Mouse (Mus musculus) midbrain, embryonic 14.5 days (tissue): ENCODE measurements around the gene Gpank1. TPM values are rescaled to one million over a fixed set of nuclear protein-coding genes. Genes with fewer than 3 reads are reported as not detected.

Experiments
- ATAC-seq: fragments of 200-750 bp; cut with Nextera tagmentation; 2 replicates; pipeline ENCODE4 v1.8.0; 2017; ENCODE audit warnings: moderate number of reproducible peaks, moderate library complexity; ENCODE audit not compliant: low FRiP score, low TSS enrichment
- DNase-seq: peaks from one replicate; pipeline ENCODE4 v3.0.0-alpha.2; 2015
- H3K27ac ChIP-seq: fragments of 300-500 bp; sonication (generic); replicated peaks from 2 replicates; pipeline ENCODE4 v1.5.1; 2014; ENCODE audit warnings: mild to moderate bottlenecking, low read depth, low read length, moderate library complexity
- H3K27me3 ChIP-seq: fragments of 300-500 bp; sonication (generic); 2 replicates; pipeline ENCODE4 v1.6.1; 2014; ENCODE audit warnings: low read length, control low read depth, mixed read lengths; ENCODE audit not compliant: control insufficient read depth, insufficient read depth
- H3K36me3 ChIP-seq: fragments of 300-500 bp; sonication (generic); 2 replicates; pipeline ENCODE4 v1.6.1; 2014; ENCODE audit warnings: low read length, control low read depth; ENCODE audit not compliant: control insufficient read depth, insufficient read depth
- H3K4me1 ChIP-seq: fragments of 300-500 bp; sonication (generic); 2 replicates; pipeline ENCODE4 v1.6.1; 2014; ENCODE audit warnings: mild to moderate bottlenecking, antibody characterized with exemption, low read length, control low read depth; ENCODE audit not compliant: control insufficient read depth, insufficient read depth
- H3K4me2 ChIP-seq: fragments of 300-500 bp; sonication (generic); 2 replicates; pipeline ENCODE4 v1.6.1; 2014; ENCODE audit warnings: mild to moderate bottlenecking, low read length, moderate library complexity
- H3K4me3 ChIP-seq: fragments of 300-500 bp; sonication (generic); replicated peaks from 2 replicates; pipeline ENCODE4 v1.5.1; 2014; ENCODE audit warnings: low read depth, low read length
- H3K9ac ChIP-seq: fragments of 300-500 bp; sonication (generic); replicated peaks from 2 replicates; pipeline ENCODE4 v1.6.1; 2014; ENCODE audit warnings: mild to moderate bottlenecking, low read length, moderate library complexity
- H3K9me3 ChIP-seq: fragments of 300-500 bp; sonication (generic); 2 replicates; pipeline ENCODE4 v1.6.1; 2016; ENCODE audit warnings: low read length, control low read depth, mixed read lengths; ENCODE audit not compliant: control insufficient read depth
- WGBS: fragments of 180-500 bp; shearing (Covaris S2); extraction: QIAGEN DNeasy Blood & Tissue Kit; methylation state at CpG from one replicate; pipeline ENCODE4 v1.1.7; 2014; 5-methylcytosine and 5-hydroxymethylcytosine counted together
- polyA plus RNA-seq: library from polyadenylated mRNA; unstranded; fragments of >200 nt; fragmentation: Nextera tagmentation; extraction: Ambion mirVana; gene quantifications from 2 replicates; pipeline ENCODE4 v1.2.1, GENCODE M21; 2014

The Gpank1 gene
- polyA plus RNA-seq, 1 experiment from 2014 or later = 24.2 TPM

GRCm38 (mm10) chr17:35163326-35164081, 42.2 kb downstream of the Gpank1 start:
- no peak for DNase-seq
- peak overlapping the region; percentile 99 for H3K9ac ChIP-seq
- peak overlapping the region; percentile 98 for H3K4me2 ChIP-seq
- H3K36me3 ChIP-seq = peaks cover 38% of the 10 kb centered on the region
- peak overlapping the region; percentile 96 for H3K27ac ChIP-seq
- no peaks in the 10 kb centered on the region for H3K27me3 ChIP-seq
- H3K9me3 ChIP-seq = no peaks in the 10 kb centered on the region
- 15% methylated on average over 8 of the region's 8 CpGs for WGBS
- peak overlapping the region; percentile 100 for H3K4me3 ChIP-seq
- no peak for ATAC-seq
- peaks cover 32% of the 10 kb centered on the region for H3K4me1 ChIP-seq

- Histone ChIP-seq H3K4me2 (peak overlapping the region; percentile 98), H3K4me1 (peaks cover 32% of the 10 kb centered on the region), H3K9ac (peak overlapping the region; percentile 99), H3K27ac (peak overlapping the region; percentile 96), H3K9me3 (no peaks in the 10 kb centered on the region), H3K36me3 (peaks cover 31% of the 10 kb centered on the region), H3K4me3 (peak overlapping the region; percentile 100), H3K27me3 (no peaks in the 10 kb centered on the region)
- DNase-seq (no peak), ATAC-seq (no peak)
- whole genome bisulfite sequencing = 0% methylated on average over 21 of the region's 28 CpGs
Observed at GRCm38 (mm10) chr17:35164218-35164567, 42.9 kb downstream of the Gpank1 start.

- Histone ChIP-seq H3K9me3 (no peaks in the 10 kb centered on the region), H3K4me2 (peak within 1 kb of the TSS; percentile 98), H3K36me3 (peaks cover 25% of the 10 kb centered on the region), H3K4me1 (peaks cover 32% of the 10 kb centered on the region), H3K27ac (peak within 1 kb of the TSS; percentile 96), H3K4me3 (peak within 1 kb of the TSS; percentile 100), H3K9ac (peak within 1 kb of the TSS; percentile 99), H3K27me3 (no peaks in the 10 kb centered on the region)
- peak; percentile 100 for DNase-seq
- peak; percentile 97 for ATAC-seq
- WGBS = under 1% methylated on average over 65 of the region's 89 CpGs
Observed at GRCm38 (mm10) chr17:35164568-35165450, 43.6 kb downstream of the Gpank1 start, which contains the start of gene Prrc2a. Prrc2a (minus strand) TSS chr17:35164897.

- H3K9me3 ChIP-seq = no peaks in the 10 kb centered on the region
- no peaks in the 10 kb centered on the region for H3K27me3 ChIP-seq
- peak overlapping the region; percentile 100 for H3K4me3 ChIP-seq
- WGBS = 21% methylated on average over 12 of the region's 12 CpGs
- peaks cover 17% of the 10 kb centered on the region for H3K36me3 ChIP-seq
- peak overlapping the region; percentile 96 for H3K27ac ChIP-seq
- H3K9ac ChIP-seq = peak overlapping the region; percentile 60
- H3K4me2 ChIP-seq = peak overlapping the region; percentile 98
- H3K4me1 ChIP-seq = peaks cover 32% of the 10 kb centered on the region
- DNase-seq (peak; percentile 37), ATAC-seq (peak; percentile 83)
Observed at GRCm38 (mm10) chr17:35165451-35166155, 44.3 kb downstream of the Gpank1 start.

- WGBS = 70% methylated on average over 8 of the region's 8 CpGs
Observed at GRCm38 (mm10) chr17:35166352-35167035, 45.2 kb downstream of the Gpank1 start.

GRCm38 (mm10) chr17:35167794-35168193, 46.5 kb downstream of the Gpank1 start:
- Histone ChIP-seq H3K27ac (no peak overlapping the region), H3K4me3 (no peak overlapping the region), H3K4me2 (no peak overlapping the region), H3K36me3 (no peaks in the 10 kb centered on the region), H3K27me3 (no peaks in the 10 kb centered on the region), H3K9me3 (no peaks in the 10 kb centered on the region), H3K9ac (no peak overlapping the region), H3K4me1 (peaks cover 18% of the 10 kb centered on the region)
- ATAC-seq (no peak), DNase-seq (no peak)
- WGBS = 86% methylated on average over 7 of the region's 7 CpGs

More at GRCm38 (mm10) chr17:35166352-35167035, 45.2 kb downstream of the Gpank1 start:
- H3K27ac ChIP-seq = peak overlapping the region; percentile 96
- H3K9me3 ChIP-seq = no peaks in the 10 kb centered on the region
- H3K9ac ChIP-seq = peak overlapping the region; percentile 60; the same call in 1 of the 2 replicates
- H3K36me3 ChIP-seq = peaks cover 8% of the 10 kb centered on the region
- no peaks in the 10 kb centered on the region for H3K27me3 ChIP-seq
- peak overlapping the region; percentile 98 for H3K4me2 ChIP-seq
- peaks cover 31% of the 10 kb centered on the region for H3K4me1 ChIP-seq
- peak; percentile 90 for DNase-seq
- no peak for ATAC-seq
- H3K4me3 ChIP-seq = peak overlapping the region; percentile 100; the same call in 1 of the 2 replicates

GRCm38 (mm10) chr17:35168541-35169207, 47.4 kb downstream of the Gpank1 start:
- peak; percentile 88 for DNase-seq
- Histone ChIP-seq H3K4me3 (no peak overlapping the region), H3K9ac (no peak overlapping the region), H3K36me3 (no peaks in the 10 kb centered on the region), H3K4me1 (peaks cover 11% of the 10 kb centered on the region), H3K27ac (no peak overlapping the region; the same call in 1 of the 2 replicates), H3K4me2 (no peak overlapping the region), H3K9me3 (no peaks in the 10 kb centered on the region), H3K27me3 (no peaks in the 10 kb centered on the region)
- no peak for ATAC-seq
- 18% methylated on average over 4 of the region's 4 CpGs for WGBS
